Mouse (Mus musculus): ENCODE measurements around the gene Anxa5.
A peak's percentile ranks its signal among the peaks of the same experiment; 100 is the strongest.

- peak; percentile 18 for TF ChIP-seq POLR2A (IDR thresholded peaks at IDR 0.05; ENCODE audit: insufficient read length, low read depth)
- no peak for TF ChIP-seq MYOG (IDR thresholded peaks at IDR 0.05; ENCODE audit: control insufficient read depth in 1 of 3, insufficient read depth in 1 of 3, insufficient read length in 2 of 3, low read depth in 2 of 3)
- peak in 1 of 3 experiments; percentile 30 for TF ChIP-seq MYOD1 (IDR thresholded peaks at IDR 0.05; ENCODE audit: control insufficient read depth in 1 of 3, insufficient read length in 2 of 3, low read depth in 2 of 3)
- peak; percentile 95 for TF ChIP-seq MAX (IDR thresholded peaks at IDR 0.05; ENCODE audit: low read depth)
- TF ChIP-seq SRF (IDR thresholded peaks at IDR 0.05; ENCODE audit: control insufficient read depth, insufficient read length, low read depth): peak; percentile 78
- no peak for TF ChIP-seq E2F4 (IDR thresholded peaks at IDR 0.05; ENCODE audit: insufficient read depth)
- peak; percentile 95 for TF ChIP-seq USF1 (IDR thresholded peaks at IDR 0.05; ENCODE audit: low read depth)
- no peak for TF ChIP-seq POLR2AphosphoS2 (IDR thresholded peaks at IDR 0.05; ENCODE audit: insufficient read length, low read depth)
- TF ChIP-seq TCF12 (IDR thresholded peaks at IDR 0.05; ENCODE audit: insufficient read depth, poor library complexity, severe bottlenecking): no peak
- no peak for TF ChIP-seq REST (IDR thresholded peaks at IDR 0.05; ENCODE audit: insufficient read depth, insufficient read length)
Observed at GRCm38 (mm10) chr3:36467632-36468031, 8.1 kb downstream of the Anxa5 start.

Measured in myocyte (in vitro differentiated cells).